8 mouse cellular contexts compared by ENCODE assay signal in genomic region chr10:79984871-79985270, GRCm38 (mm10). TPM values are rescaled to one million over a fixed set of nuclear protein-coding genes. Genes with fewer than 3 reads are reported as not detected.
DNase-seq lines count a peak whose midpoint lies in the region; ATAC-seq lines count a peak whose summit lies in the region.

No protein-coding gene starts in this region.

- peak; percentile 67 for ATAC-seq in erythroblast, adult 5-6 weeks (replicated peaks; ENCODE audit: low FRiP score, poor library complexity, severe bottlenecking)
- peak; percentile 94 for ATAC-seq in kidney, embryonic 15.5 days (replicated peaks; ENCODE audit: low FRiP score)
- peak; percentile 61 for ATAC-seq in monocyte, adult 5-6 weeks (replicated peaks; ENCODE audit: insufficient number of reproducible peaks, low FRiP score, low TSS enrichment, poor library complexity, severe bottlenecking)

- H3K9me3 ChIP-seq in heart, embryonic 10.5 days, result no peaks in the 10 kb centered on the region
- no peaks in the 10 kb centered on the region for H3K9me3 ChIP-seq in kidney, embryonic 15.5 days (replicated peaks)

- DNase-seq in B cell, adult 2 months, result peak; percentile 94 to 96
- DNase-seq in brain, adult 2 months (ENCODE audit: low read depth, low spot score), result peak; percentile 100
- peak; percentile 99 for DNase-seq in heart, embryonic 10.5 days (ENCODE audit: low spot score)
- DNase-seq in liver, result peak; percentile 98
- peak; percentile 93 to 96 for DNase-seq in spleen, postnatal 4 days (ENCODE audit: low spot score in 2 of 2)

- H3K36me3 ChIP-seq in heart, embryonic 10.5 days, result peaks cover 4% of the 10 kb centered on the region; the same call in 1 of the 2 replicates
- peaks cover 12% of the 10 kb centered on the region; the same call in 1 of the 2 replicates for H3K36me3 ChIP-seq in kidney, embryonic 15.5 days

- H3K9ac ChIP-seq in kidney, embryonic 15.5 days, result peak overlapping the region; percentile 79

- H3K27me3 ChIP-seq in heart, embryonic 10.5 days (ENCODE audit: insufficient read depth, poor library complexity, severe bottlenecking), result no peaks in the 10 kb centered on the region
- H3K27me3 ChIP-seq in kidney, embryonic 15.5 days, result peaks cover 6% of the 10 kb centered on the region; the same call in 1 of the 2 replicates

- peak overlapping the region; percentile 86 for H3K4me3 ChIP-seq in heart, embryonic 10.5 days
- peak overlapping the region; percentile 71 for H3K4me3 ChIP-seq in kidney, embryonic 15.5 days (replicated peaks)

- peak overlapping the region; percentile 72 for H3K4me2 ChIP-seq in kidney, embryonic 15.5 days

- H3K27ac ChIP-seq in heart, embryonic 10.5 days, result peak overlapping the region; percentile 98
- peak overlapping the region; percentile 99 for H3K27ac ChIP-seq in kidney, embryonic 15.5 days

- peaks cover 80% of the 10 kb centered on the region for H3K4me1 ChIP-seq in heart, embryonic 10.5 days
- H3K4me1 ChIP-seq in kidney, embryonic 15.5 days, result peaks cover 68% of the 10 kb centered on the region

- WGBS in heart, embryonic 10.5 days, result under 1% methylated on average over 22 of the region's 22 CpGs
- WGBS in kidney, embryonic 15.5 days, result 0% methylated on average over 22 of the region's 22 CpGs

RNA-seq across cellular contexts. Expression of gene Tmem259, which starts 0.7 kb away (rescaled TPM):
- 13.6 and 29.6 TPM in 2 replicates for total RNA-seq in erythroblast, adult 5-6 weeks (2015; ENCODE audit: low replicate concordance)
- 12.8 and 22.6 TPM in 2 replicates for total RNA-seq in erythroblast, adult 5-6 weeks (2017; ENCODE audit: low replicate concordance)
- polyA plus RNA-seq in heart, embryonic 10.5 days (2016; fragmentation: Nextera tagmentation; extraction: Ambion mirVana), result 12.7 and 16.4 TPM in 2 replicates
- 15.7 and 17.5 TPM in 2 replicates for polyA plus RNA-seq in kidney, embryonic 15.5 days (2015; fragmentation: Nextera tagmentation; extraction: Ambion mirVana)
- total RNA-seq in monocyte, adult 5-6 weeks (2017), result 49.0 to 80.6 TPM (median 59.1 TPM) in 3 replicates

RNA-seq across cellular contexts. Expression of gene Cnn2, which starts 3.5 kb away (rescaled TPM):
- 33.8 and 46.6 TPM in 2 replicates for total RNA-seq in erythroblast, adult 5-6 weeks (2015; ENCODE audit: low replicate concordance)
- 30.0 and 73.0 TPM in 2 replicates for total RNA-seq in erythroblast, adult 5-6 weeks (2017; ENCODE audit: low replicate concordance)
- polyA plus RNA-seq in heart, embryonic 10.5 days (2016; fragmentation: Nextera tagmentation; extraction: Ambion mirVana), result 408 and 456 TPM in 2 replicates
- polyA plus RNA-seq in kidney, embryonic 15.5 days (2015; fragmentation: Nextera tagmentation; extraction: Ambion mirVana), result 253 and 292 TPM in 2 replicates
- total RNA-seq in monocyte, adult 5-6 weeks (2017), result 210 to 295 TPM (median 228 TPM) in 3 replicates

RNA-seq across cellular contexts. Expression of gene Abca7, which starts 11.4 kb away (rescaled TPM):
- 14.4 and 18.2 TPM in 2 replicates for total RNA-seq in erythroblast, adult 5-6 weeks (2015; ENCODE audit: low replicate concordance)
- 19.4 and 27.7 TPM in 2 replicates for total RNA-seq in erythroblast, adult 5-6 weeks (2017; ENCODE audit: low replicate concordance)
- 2.8 and 4.1 TPM in 2 replicates for polyA plus RNA-seq in heart, embryonic 10.5 days (2016; fragmentation: Nextera tagmentation; extraction: Ambion mirVana)
- 3.9 and 4.5 TPM in 2 replicates for polyA plus RNA-seq in kidney, embryonic 15.5 days (2015; fragmentation: Nextera tagmentation; extraction: Ambion mirVana)
- total RNA-seq in monocyte, adult 5-6 weeks (2017), result 33.6 to 53.0 TPM (median 45.9 TPM) in 3 replicates

RNA-seq across cellular contexts. Expression of gene Grin3b, which starts 14.4 kb away (rescaled TPM):
- not detected in 2 replicates for total RNA-seq in erythroblast, adult 5-6 weeks (2015; ENCODE audit: low replicate concordance)
- not detected in 2 replicates for total RNA-seq in erythroblast, adult 5-6 weeks (2017; ENCODE audit: low replicate concordance)
- polyA plus RNA-seq in heart, embryonic 10.5 days (2016; fragmentation: Nextera tagmentation; extraction: Ambion mirVana), result 0.30 and 0.34 TPM in 2 replicates
- polyA plus RNA-seq in kidney, embryonic 15.5 days (2015; fragmentation: Nextera tagmentation; extraction: Ambion mirVana), result 0.31 and 0.39 TPM in 2 replicates
- not detected in 3 replicates for total RNA-seq in monocyte, adult 5-6 weeks (2017)

RNA-seq across cellular contexts. Expression of gene Wdr18, which starts 24.9 kb away (rescaled TPM):
- total RNA-seq in erythroblast, adult 5-6 weeks (2015; ENCODE audit: low replicate concordance), result 4.0 and 7.5 TPM in 2 replicates
- 2.5 and 14.2 TPM in 2 replicates for total RNA-seq in erythroblast, adult 5-6 weeks (2017; ENCODE audit: low replicate concordance)
- polyA plus RNA-seq in heart, embryonic 10.5 days (2016; fragmentation: Nextera tagmentation; extraction: Ambion mirVana), result 127 and 155 TPM in 2 replicates
- polyA plus RNA-seq in kidney, embryonic 15.5 days (2015; fragmentation: Nextera tagmentation; extraction: Ambion mirVana), result 115 TPM in 2 replicates
- 7.8 to 14.2 TPM (median 8.8 TPM) in 3 replicates for total RNA-seq in monocyte, adult 5-6 weeks (2017)

Comparison
In these comparisons a context has a peak if more than half of its experiments do, and no peak if none do; other contexts are left out.
1. Peak in every context shown above with its lines: DNase-seq, ATAC-seq, H3K4me3 ChIP-seq and H3K27ac ChIP-seq.